Mouse (Mus musculus) hindbrain, embryonic 11.5 days (tissue): ENCODE measurements around the gene Tspan9. TPM values are rescaled to one million over a fixed set of nuclear protein-coding genes. Genes with fewer than 3 reads are reported as not detected.

Experiments
- ATAC-seq: fragments of 200-750 bp; cut with Nextera tagmentation; 2 replicates; pipeline ENCODE4 v1.8.0; 2017; ENCODE audit warnings: mild to moderate bottlenecking, moderate TSS enrichment, moderate library complexity; ENCODE audit not compliant: low FRiP score
- DNase-seq: peaks from one replicate; pipeline ENCODE4 v3.0.0-alpha.2; 2015; ENCODE audit warnings: low spot score
- H3K27ac ChIP-seq: fragments of 300-500 bp; sonication (generic); 2 replicates; pipeline ENCODE4 v1.5.1; 2014; ENCODE audit warnings: mild to moderate bottlenecking, low read depth, low read length
- H3K27me3 ChIP-seq: fragments of 300-500 bp; sonication (generic); 2 replicates; pipeline ENCODE4 v1.6.1; 2014; ENCODE audit warnings: mild to moderate bottlenecking, low read length, moderate library complexity, mixed read lengths; ENCODE audit not compliant: control insufficient read depth, insufficient read depth
- H3K36me3 ChIP-seq: fragments of 300-500 bp; sonication (generic); 2 replicates; pipeline ENCODE4 v1.6.1; 2014; ENCODE audit warnings: mild to moderate bottlenecking, low read length, moderate library complexity, mixed read lengths; ENCODE audit not compliant: control insufficient read depth, insufficient read depth
- H3K4me1 ChIP-seq: fragments of 300-500 bp; sonication (generic); replicated peaks from 2 replicates; pipeline ENCODE4 v1.6.1; 2014; ENCODE audit warnings: low read length, mixed read lengths; ENCODE audit not compliant: control insufficient read depth, insufficient read depth
- H3K4me2 ChIP-seq: fragments of 300-500 bp; sonication (generic); replicated peaks from 2 replicates; pipeline ENCODE4 v1.6.1; 2014; ENCODE audit warnings: mild to moderate bottlenecking, low read depth, low read length
- H3K4me3 ChIP-seq: fragments of 300-500 bp; sonication (generic); 2 replicates; pipeline ENCODE4 v1.5.1; 2014; ENCODE audit warnings: low read depth, low read length
- H3K9ac ChIP-seq: fragments of 300-500 bp; sonication (generic); 2 replicates; pipeline ENCODE4 v1.6.1; 2014; ENCODE audit warnings: low read depth, low read length
- H3K9me3 ChIP-seq: fragments of 300-500 bp; sonication (generic); 2 replicates; pipeline ENCODE4 v1.6.1; 2016; ENCODE audit warnings: low read length; ENCODE audit not compliant: control insufficient read depth
- WGBS: fragments of 180-500 bp; shearing (Covaris S2); extraction: QIAGEN DNeasy Blood & Tissue Kit; methylation state at CpG from one replicate; pipeline ENCODE4 v1.1.7; 2014; 5-methylcytosine and 5-hydroxymethylcytosine counted together
- polyA plus RNA-seq: library from polyadenylated mRNA; unstranded; fragments of >200 nt; fragmentation: Nextera tagmentation; extraction: Ambion mirVana; gene quantifications from 2 replicates; pipeline ENCODE4 v1.2.1, GENCODE M21; 2014

Gene Tspan9
- polyA plus RNA-seq, 1 experiment from 2014 or later: 46.2 TPM

DNA sequence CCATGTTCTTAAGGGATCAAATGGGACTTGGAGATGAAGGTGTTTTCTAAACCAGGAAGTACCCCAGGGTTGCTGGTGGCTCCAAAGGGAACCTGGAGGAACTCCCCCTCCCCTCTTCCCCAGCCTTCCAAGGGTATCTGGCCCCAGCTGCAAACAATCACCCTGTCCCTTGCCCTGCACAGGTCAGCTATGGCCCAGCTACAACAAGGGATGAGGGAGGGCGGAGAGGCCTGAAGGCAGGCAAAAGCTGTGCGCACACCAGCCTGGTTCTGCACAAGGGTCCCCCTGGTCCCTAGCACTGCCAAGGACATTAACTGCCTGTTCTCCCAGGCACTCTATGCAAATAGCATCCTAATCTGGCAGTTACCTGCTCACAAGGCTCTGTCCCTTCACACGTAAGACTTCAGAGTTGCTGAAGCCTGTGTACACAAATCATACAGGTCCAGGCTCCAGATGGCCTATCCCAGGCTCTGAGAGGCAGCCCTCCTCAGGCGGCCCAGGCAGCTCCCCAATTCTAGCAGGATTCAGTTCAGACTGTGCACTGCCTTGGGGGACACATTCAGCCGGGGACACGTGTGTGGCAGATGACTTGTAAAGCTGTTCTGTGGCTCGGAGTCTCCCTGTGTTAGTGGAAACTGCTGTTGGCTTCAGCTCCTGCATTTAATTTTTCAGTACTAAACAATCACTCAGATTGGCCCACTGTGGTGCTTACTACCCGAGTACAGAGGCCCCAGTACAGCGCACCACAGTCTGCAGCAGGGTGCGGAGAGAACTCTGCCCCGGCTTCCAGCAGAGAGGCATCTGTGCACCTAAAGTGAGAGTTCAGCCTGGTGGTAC lies 133.0 kb downstream of the Tspan9 start:
- H3K36me3 ChIP-seq: no peaks in the 10 kb centered on the region
- no peak overlapping the region for H3K27ac ChIP-seq
- no peak overlapping the region for H3K4me2 ChIP-seq
- no peaks in the 10 kb centered on the region for H3K9me3 ChIP-seq
- no peaks in the 10 kb centered on the region for H3K27me3 ChIP-seq
- 58% methylated on average over 11 of the region's 11 CpGs for WGBS
- no peak overlapping the region for H3K9ac ChIP-seq
- ATAC-seq (0 out of 2 replicates have a peak, but pooled peaks have one; percentile 12), DNase-seq (no peak)
- H3K4me3 ChIP-seq: no peak overlapping the region
- 0 out of 2 replicates have a peak, but pooled peaks cover 5% of the 10 kb centered on the region for H3K4me1 ChIP-seq

DNA sequence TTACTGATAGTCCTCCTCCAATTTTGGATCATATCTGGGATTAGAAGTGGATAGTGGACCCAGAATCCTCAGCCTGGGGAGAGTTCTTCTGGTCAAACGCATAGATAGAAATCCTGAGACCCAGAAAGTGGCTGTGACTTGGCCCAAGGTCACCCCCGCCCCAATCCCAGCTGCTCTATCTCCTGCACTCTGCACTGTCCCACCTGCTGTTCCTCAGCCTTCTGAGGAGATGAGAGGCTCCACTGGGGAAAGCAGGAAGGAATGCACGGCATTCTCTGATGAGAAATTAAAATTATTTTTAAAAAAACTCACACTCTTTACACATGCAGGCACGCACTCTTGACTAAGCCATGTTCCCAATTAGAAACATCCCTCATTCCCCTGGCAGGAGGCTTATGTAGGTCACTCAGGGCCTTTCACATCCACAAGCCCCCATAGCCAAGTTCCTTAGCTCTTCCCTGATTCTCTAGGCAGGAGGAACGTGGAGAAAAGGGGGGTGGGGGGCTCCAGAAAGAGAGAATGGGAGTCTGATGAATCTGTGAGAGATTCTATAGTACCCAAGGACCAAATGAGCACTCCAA lies 135.3 kb downstream of the Tspan9 start:
- DNase-seq (no peak), ATAC-seq (no peak)
- no peaks in the 10 kb centered on the region for H3K27me3 ChIP-seq
- H3K4me1 ChIP-seq: 0 out of 2 replicates have a peak, but pooled peaks cover 5% of the 10 kb centered on the region
- no peak overlapping the region for H3K4me3 ChIP-seq
- H3K9ac ChIP-seq: no peak overlapping the region
- H3K27ac ChIP-seq: no peak overlapping the region
- no peaks in the 10 kb centered on the region for H3K9me3 ChIP-seq
- H3K4me2 ChIP-seq: no peak overlapping the region
- 74% methylated on average over 5 of the region's 5 CpGs for WGBS
- no peaks in the 10 kb centered on the region for H3K36me3 ChIP-seq

DNA sequence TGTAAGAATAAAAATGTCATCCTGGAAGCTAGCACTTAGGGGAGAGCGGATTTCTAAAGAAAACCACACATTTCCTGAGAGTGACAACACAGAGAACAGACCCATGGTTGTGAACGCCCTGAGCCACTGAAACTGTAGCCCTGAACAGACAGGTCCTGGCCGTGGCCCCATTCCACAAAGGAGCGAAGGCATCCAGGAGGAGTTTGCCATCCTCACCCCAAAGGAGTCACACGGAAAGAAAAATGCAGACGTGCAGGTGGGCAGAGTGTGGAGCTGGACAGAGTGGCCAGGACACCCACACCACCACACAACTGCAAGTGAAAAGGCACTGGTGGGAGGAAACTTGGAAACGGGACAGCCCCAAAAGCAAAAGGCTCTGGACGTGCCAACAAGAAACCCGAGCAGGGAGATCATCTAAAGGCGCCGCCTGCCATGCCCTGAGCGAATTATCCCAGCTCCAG lies 136.1 kb downstream of the Tspan9 start:
- H3K36me3 ChIP-seq: no peaks in the 10 kb centered on the region
- DNase-seq (no peak), ATAC-seq (no peak)
- H3K27me3 ChIP-seq: no peaks in the 10 kb centered on the region
- H3K9ac ChIP-seq: no peak overlapping the region
- 82% methylated on average over 12 of the region's 12 CpGs for WGBS
- no peak overlapping the region for H3K4me3 ChIP-seq
- no peak overlapping the region for H3K4me2 ChIP-seq
- no peaks in the 10 kb centered on the region for H3K9me3 ChIP-seq
- no peak overlapping the region for H3K27ac ChIP-seq
- H3K4me1 ChIP-seq: 0 out of 2 replicates have a peak, but pooled peaks cover 5% of the 10 kb centered on the region

DNA sequence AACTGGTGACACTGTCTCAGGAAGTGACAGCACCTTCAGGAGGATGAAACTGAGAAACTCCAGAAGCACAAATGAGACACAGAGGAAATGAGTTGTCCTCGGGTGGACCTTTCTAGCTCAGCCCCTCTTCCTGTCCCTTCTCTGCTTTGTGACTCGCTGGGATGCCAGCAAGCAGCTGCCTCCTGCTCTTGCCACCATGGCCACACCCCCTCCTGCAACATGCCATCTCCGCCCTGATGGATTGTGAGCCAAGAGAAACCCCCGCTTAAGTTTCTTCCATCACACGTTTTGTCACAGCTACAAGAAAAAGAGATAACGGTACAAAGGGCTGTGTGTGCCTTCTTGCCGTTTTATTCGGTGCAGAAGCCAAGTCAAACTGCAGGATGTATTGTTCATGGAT lies 137.2 kb downstream of the Tspan9 start:
- no peaks in the 10 kb centered on the region for H3K36me3 ChIP-seq
- H3K4me1 ChIP-seq: 0 out of 2 replicates have a peak, but pooled peaks cover 7% of the 10 kb centered on the region
- no peak overlapping the region for H3K9ac ChIP-seq
- 31% methylated on average over 8 of the region's 8 CpGs for WGBS
- no peaks in the 10 kb centered on the region for H3K27me3 ChIP-seq
- no peaks in the 10 kb centered on the region for H3K9me3 ChIP-seq
- ATAC-seq: no peak
- H3K4me3 ChIP-seq: no peak overlapping the region
- no peak overlapping the region for H3K27ac ChIP-seq
- DNase-seq: no peak
- no peak overlapping the region for H3K4me2 ChIP-seq

DNA sequence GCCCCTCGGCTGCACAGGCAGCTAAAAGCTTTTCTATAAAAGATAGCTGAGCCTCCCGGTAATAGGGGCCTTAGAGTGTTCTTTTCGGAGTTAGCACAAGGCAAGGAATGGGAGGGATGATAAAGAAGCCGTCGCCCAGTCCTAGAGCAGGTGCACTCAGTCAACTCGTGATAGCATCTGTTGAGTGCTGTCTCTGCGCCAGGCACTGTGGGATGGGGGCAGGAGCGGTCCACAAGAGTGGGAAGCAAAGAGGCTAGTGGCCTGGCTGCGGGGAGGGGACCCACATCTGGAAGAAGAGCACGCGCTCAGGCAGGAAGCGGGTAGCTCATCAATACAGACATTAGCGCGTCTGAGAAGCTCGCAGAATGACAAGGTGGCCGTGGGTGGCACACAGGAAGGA lies 138.8 kb downstream of the Tspan9 start:
- Histone ChIP-seq H3K27ac (no peak overlapping the region), H3K36me3 (no peaks in the 10 kb centered on the region), H3K9ac (no peak overlapping the region), H3K4me3 (no peak overlapping the region), H3K4me2 (no peak overlapping the region), H3K27me3 (no peaks in the 10 kb centered on the region), H3K9me3 (no peaks in the 10 kb centered on the region), H3K4me1 (0 out of 2 replicates have a peak, but pooled peaks cover 4% of the 10 kb centered on the region)
- DNase-seq (no peak), ATAC-seq (no peak)
- 81% methylated on average over 16 of the region's 16 CpGs for whole genome bisulfite sequencing

DNA sequence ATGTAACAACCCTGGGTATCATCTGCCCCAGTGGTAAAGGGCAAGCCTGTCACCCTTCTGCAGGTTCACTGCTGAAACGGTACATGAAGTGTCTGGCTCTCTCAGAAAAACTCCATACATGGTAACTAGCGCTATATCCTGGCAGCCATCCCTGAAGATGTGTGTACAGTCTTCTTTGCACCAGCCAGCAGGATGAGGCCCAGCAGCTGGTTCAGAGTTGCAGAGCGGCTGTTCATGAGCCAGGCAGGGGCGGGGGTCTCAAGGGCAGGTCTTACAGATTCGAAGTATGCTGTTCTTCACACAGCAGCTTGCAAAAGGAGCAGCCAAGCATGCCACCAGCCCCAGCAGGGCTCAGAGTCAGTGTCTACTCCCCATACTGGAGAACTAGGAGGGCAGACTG lies 139.9 kb downstream of the Tspan9 start:
- Histone ChIP-seq H3K27me3 (no peaks in the 10 kb centered on the region), H3K36me3 (no peaks in the 10 kb centered on the region), H3K9me3 (no peaks in the 10 kb centered on the region), H3K4me3 (no peak overlapping the region), H3K4me2 (no peak overlapping the region), H3K9ac (no peak overlapping the region), H3K4me1 (0 out of 2 replicates have a peak, but pooled peaks cover 4% of the 10 kb centered on the region), H3K27ac (no peak overlapping the region)
- DNase-seq: no peak
- ATAC-seq: no peak
- WGBS: 71% methylated on average over 5 of the region's 5 CpGs

DNA sequence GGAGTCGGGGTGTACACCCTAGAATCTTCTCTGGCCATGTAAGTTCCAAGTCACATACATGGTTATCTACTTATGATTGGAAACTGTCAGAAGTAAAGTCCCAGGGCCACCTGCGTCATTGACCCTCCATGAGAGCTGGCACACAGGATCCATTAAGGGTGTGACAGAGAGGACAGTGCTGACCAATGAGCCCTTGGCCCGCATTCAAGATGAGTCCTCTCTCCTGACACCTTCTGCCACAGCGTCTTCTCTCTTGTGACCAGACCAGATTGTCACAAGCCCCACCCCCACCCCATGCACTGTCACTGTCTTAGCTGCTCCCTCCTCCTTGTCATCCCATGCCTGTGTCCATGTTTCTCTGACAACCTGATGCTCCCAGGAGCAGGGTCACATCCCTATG lies 140.7 kb downstream of the Tspan9 start:
- no peak for ATAC-seq
- DNase-seq: no peak
- Histone ChIP-seq H3K4me3 (no peak overlapping the region), H3K27ac (no peak overlapping the region), H3K27me3 (no peaks in the 10 kb centered on the region), H3K4me1 (0 out of 2 replicates have a peak, but pooled peaks cover 4% of the 10 kb centered on the region), H3K9ac (no peak overlapping the region), H3K4me2 (no peak overlapping the region), H3K9me3 (no peaks in the 10 kb centered on the region), H3K36me3 (no peaks in the 10 kb centered on the region)
- 87% methylated on average over 4 of the region's 4 CpGs for WGBS

DNA sequence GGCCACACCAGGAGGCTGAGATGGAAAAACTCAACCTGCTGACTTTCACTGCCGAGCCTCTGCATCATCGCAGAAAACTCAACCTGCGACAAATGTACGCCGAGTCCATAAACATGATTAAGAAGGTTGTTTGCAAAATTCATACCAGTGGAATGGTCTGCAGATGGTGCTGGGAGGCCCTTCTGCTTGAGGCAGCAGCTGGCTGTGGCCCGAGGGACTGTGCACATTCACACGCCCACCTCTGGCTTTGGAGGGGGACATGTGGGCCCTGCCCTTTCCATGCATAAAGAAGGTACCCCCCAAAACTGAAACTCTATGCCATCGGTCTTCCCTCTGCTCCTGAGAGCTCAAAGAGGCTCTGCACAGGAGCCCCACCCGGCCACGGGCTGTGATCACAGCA lies 141.3 kb downstream of the Tspan9 start:
- WGBS: 67% methylated on average over 10 of the region's 10 CpGs
- ATAC-seq: no peak
- Histone ChIP-seq H3K9ac (no peak overlapping the region), H3K4me1 (0 out of 2 replicates have a peak, but pooled peaks cover 4% of the 10 kb centered on the region), H3K9me3 (no peaks in the 10 kb centered on the region), H3K36me3 (no peaks in the 10 kb centered on the region), H3K4me3 (no peak overlapping the region), H3K27ac (no peak overlapping the region), H3K27me3 (no peaks in the 10 kb centered on the region), H3K4me2 (no peak overlapping the region)
- no peak for DNase-seq
